Mouse (Mus musculus): ENCODE data around the gene Sbk3. TPM values are rescaled to one million over a fixed set of nuclear protein-coding genes. Genes with fewer than 3 reads are reported as not detected.
"Not testable (repeated sequence)": the region's sequence is repeated elsewhere in the genome, so short reads cannot be mapped to it uniquely, and the experiment has no call there.

The Sbk3 gene
- polyA plus RNA-seq, 1 experiment from 2014 or later, result 0.04 TPM

DNA sequence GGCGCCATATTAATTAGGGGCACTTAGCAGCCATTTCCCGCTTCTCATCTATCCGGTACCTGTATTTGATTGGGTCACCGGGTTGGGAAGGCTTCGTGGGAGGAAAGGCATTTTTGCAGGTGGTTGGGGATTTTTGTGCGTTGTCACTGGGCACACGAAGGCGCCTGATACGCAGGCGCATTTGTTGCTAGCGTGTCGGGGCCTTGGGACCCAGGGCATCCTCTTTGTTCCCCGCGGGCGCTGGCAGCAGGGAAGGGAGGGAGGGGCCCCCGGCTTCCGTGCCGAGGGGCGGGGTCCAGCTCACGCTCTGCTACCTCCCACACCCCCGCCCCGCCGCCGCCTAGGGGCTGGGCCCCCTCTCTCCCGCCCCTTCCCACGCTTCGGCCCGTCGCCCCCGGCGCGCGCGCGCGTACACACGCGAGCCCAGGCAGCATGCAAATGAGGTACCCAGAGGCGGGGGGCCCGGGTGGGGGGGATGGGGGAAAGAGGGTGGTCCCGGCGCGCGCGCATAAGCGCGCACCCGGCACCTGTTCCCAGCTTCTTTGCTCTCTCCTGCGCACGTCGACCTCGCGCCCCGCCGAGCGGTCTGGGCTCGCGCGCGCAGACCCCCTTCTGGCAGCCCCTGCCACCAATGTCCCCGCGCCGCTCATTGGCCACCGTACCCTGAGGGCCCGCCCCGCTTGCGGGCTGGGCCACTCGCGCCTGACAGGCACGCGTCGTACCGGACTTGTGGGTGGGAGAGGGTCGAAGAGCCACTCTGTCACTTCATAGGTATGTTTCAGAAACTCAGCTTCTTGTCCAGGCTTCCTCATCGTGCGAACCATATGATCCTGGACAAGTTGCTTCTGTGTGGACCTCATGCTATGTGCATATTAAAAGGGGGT, 44.4 kb upstream of the Sbk3 start, which contains the start of gene Gm44973:
Gene Gm44973, plus strand, starts transcription at position 379 of the 884 bp plus-strand sequence.
- H3K27me3 ChIP-seq (ENCODE audit: control insufficient read depth, insufficient read depth, low read length), result no peaks in the 10 kb centered on the region
- peak; percentile 97 for DNase-seq (ENCODE audit: low spot score)
- peak within 1 kb of the TSS; percentile 85 for H3K9ac ChIP-seq (ENCODE audit: low read length)
- under 1% methylated on average over 47 of the region's 76 CpGs for WGBS
- peak within 1 kb of the TSS; percentile 98 for H3K27ac ChIP-seq (replicated peaks; ENCODE audit: low read depth, low read length)
- H3K9me3 ChIP-seq (ENCODE audit: control insufficient read depth, low read length), result no peaks in the 10 kb centered on the region
- peak within 1 kb of the TSS; percentile 72 for H3K4me3 ChIP-seq (ENCODE audit: low read depth, low read length)
- H3K4me1 ChIP-seq (ENCODE audit: control insufficient read depth, insufficient read depth, low read length), result peaks cover 3% of the 10 kb centered on the region; the same call in 1 of the 2 replicates
- H3K4me2 ChIP-seq (ENCODE audit: low read depth, severe bottlenecking), result peak within 1 kb of the TSS; percentile 47
- ATAC-seq (ENCODE audit: insufficient number of reproducible peaks, low FRiP score, low TSS enrichment, low read depth), result peak; percentile 78
- H3K36me3 ChIP-seq (ENCODE audit: control insufficient read depth, insufficient read depth, low read length), result peaks cover 22% of the 10 kb centered on the region

DNA sequence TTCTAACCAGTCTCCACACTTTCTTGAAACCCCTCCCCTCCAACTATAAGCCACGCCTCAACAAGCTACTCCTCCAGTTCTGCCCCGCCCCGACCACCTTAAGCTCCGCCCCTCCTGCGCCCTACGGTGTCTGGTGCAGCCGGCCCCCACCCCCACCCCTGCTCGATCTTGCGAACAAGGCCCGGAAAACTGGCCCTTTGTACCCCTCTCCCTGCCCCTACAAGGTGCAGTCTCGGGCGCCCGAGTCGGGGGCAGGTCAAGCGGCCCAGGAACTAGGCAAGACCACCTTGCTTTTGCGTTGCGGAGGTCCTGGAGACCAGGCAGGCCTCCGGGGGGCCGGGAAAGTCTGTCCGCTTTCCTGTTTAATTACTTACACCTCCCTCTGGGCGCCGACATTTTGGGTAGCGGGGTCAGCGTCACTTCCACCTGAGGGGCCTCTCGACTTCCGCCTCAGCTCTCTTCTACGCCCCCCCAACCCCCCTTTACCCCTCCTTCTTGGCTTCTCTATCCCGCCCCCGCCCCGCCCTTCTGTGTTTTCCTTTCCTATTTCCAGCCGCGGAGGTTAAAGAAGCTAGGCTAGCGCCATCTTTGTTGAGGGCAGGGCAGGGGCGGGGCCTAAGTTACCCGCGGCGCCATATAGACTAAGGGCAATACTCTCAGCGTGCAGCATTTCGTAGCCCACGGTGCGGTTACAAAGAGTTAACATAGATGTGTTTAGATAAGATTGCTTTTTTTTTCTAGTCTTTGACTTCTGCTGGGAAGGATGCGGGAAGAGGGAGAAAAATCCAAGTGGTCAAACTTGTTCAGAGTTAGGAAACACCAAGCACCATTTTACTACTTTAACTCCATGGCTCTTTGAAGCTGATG, 43.5 kb upstream of the Sbk3 start, which contains the start of the genes Zfp524 and Fiz1:
Gene Zfp524, plus strand, starts transcription at position 165 of the 867 bp plus-strand sequence.
Gene Fiz1, minus strand, starts transcription at position 447 of the 867 bp plus-strand sequence.
- Histone ChIP-seq H3K27ac (replicated peaks; ENCODE audit: low read depth, low read length) (peak within 1 kb of the TSS; percentile 98), H3K36me3 (ENCODE audit: control insufficient read depth, insufficient read depth, low read length) (peaks cover 28% of the 10 kb centered on the region), H3K9ac (ENCODE audit: low read length) (peak within 1 kb of the TSS; percentile 85), H3K9me3 (ENCODE audit: control insufficient read depth, low read length) (no peaks in the 10 kb centered on the region), H3K4me1 (ENCODE audit: control insufficient read depth, insufficient read depth, low read length) (peaks cover 3% of the 10 kb centered on the region; the same call in 1 of the 2 replicates), H3K27me3 (ENCODE audit: control insufficient read depth, insufficient read depth, low read length) (no peaks in the 10 kb centered on the region), H3K4me3 (ENCODE audit: low read depth, low read length) (peak within 1 kb of the TSS; percentile 72), H3K4me2 (ENCODE audit: low read depth, severe bottlenecking) (peak within 1 kb of the TSS; percentile 47)
- ATAC-seq (ENCODE audit: insufficient number of reproducible peaks, low FRiP score, low TSS enrichment, low read depth), result peak; percentile 77
- WGBS, result under 1% methylated on average over 42 of the region's 42 CpGs
- DNase-seq (ENCODE audit: low spot score), result peak; percentile 95

DNA sequence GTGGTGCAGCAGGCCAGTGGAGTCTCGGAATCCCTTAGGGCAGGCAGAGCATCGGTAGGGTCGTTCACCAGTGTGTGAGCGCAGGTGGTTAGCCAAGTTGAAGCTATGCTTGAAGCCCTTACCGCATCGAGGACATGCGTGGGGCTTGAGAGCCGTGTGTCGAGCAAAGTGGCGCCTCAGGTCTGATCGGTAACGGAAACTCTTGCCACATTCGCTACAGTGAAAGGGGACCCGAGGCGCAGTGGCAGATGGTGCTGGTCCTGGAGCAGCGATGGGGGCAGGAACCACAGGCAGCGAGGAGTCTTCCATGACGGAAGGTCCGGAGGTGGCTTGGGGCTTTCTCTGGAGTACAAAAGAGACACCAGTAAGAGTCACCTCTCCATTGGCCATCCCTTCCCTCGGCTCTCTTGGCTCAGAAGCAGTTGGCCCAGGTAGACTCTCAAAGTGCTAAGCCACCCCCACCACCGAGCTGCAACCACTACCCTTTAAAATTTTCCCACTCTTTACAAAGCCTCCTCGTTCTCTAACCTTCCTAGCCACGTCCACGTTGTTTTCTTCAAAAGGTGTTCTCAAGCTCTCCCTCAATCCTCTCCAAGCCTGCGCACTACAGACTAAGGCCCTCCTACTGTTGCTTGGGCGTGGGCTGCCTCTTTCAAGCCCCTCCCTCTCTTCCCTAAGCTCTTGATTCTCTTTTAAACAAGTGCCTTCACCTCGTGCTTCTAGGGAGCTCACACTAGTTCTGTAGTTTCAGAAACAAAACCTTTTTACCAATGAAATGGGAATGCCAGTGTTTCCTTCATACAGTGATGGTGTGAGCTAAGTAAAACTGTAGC, 41.9 kb upstream of the Sbk3 start:
- 93% methylated on average over 27 of the region's 27 CpGs for WGBS
- DNase-seq (ENCODE audit: low spot score), result no peak
- no peaks in the 10 kb centered on the region; the same call in 1 of the 2 replicates for H3K9me3 ChIP-seq (ENCODE audit: control insufficient read depth, low read length)
- H3K4me3 ChIP-seq (ENCODE audit: low read depth, low read length), result no peak overlapping the region
- no peak overlapping the region; the same call in 1 of the 2 replicates for H3K4me2 ChIP-seq (ENCODE audit: low read depth, severe bottlenecking)
- no peak overlapping the region for H3K9ac ChIP-seq (ENCODE audit: low read length)
- H3K4me1 ChIP-seq (ENCODE audit: control insufficient read depth, insufficient read depth, low read length), result peaks cover 3% of the 10 kb centered on the region; the same call in 1 of the 2 replicates
- H3K27ac ChIP-seq (replicated peaks; ENCODE audit: low read depth, low read length), result no peak overlapping the region
- H3K36me3 ChIP-seq (ENCODE audit: control insufficient read depth, insufficient read depth, low read length), result peaks cover 44% of the 10 kb centered on the region
- ATAC-seq (ENCODE audit: insufficient number of reproducible peaks, low FRiP score, low TSS enrichment, low read depth), result no peak
- no peaks in the 10 kb centered on the region for H3K27me3 ChIP-seq (ENCODE audit: control insufficient read depth, insufficient read depth, low read length)

DNA sequence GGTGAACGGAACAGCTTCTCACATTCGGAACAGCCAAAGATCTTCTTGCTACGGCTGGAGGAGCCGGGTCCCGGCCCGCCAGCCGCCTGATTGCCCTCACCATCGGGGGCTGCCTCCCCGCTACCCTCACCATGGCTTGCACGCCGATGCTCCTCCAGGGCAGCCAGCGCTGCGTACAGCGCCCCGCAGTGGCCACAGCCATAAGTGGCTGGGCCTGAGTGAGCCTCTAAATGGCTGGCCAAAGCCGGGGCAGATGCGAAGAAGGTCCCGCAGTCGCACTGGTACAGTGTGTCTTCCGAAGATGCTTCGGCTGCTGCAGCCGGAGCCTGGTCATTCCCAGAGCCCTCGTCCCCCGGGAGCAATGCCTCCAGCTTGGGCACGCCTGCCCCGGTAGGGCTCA, 37.3 kb upstream of the Sbk3 start:
- DNase-seq (ENCODE audit: low spot score) (no peak), ATAC-seq (ENCODE audit: insufficient number of reproducible peaks, low FRiP score, low TSS enrichment, low read depth) (no peak)
- H3K9ac ChIP-seq (ENCODE audit: low read length), result no peak overlapping the region
- H3K27me3 ChIP-seq (ENCODE audit: control insufficient read depth, insufficient read depth, low read length), result no peaks in the 10 kb centered on the region
- WGBS, result 96% methylated on average over 26 of the region's 26 CpGs
- peaks cover 1% of the 10 kb centered on the region; the same call in 1 of the 2 replicates for H3K4me1 ChIP-seq (ENCODE audit: control insufficient read depth, insufficient read depth, low read length)
- H3K4me3 ChIP-seq (ENCODE audit: low read depth, low read length), result no peak overlapping the region
- no peak overlapping the region for H3K27ac ChIP-seq (replicated peaks; ENCODE audit: low read depth, low read length)
- H3K4me2 ChIP-seq (ENCODE audit: low read depth, severe bottlenecking), result no peak overlapping the region
- peaks cover 52% of the 10 kb centered on the region for H3K36me3 ChIP-seq (ENCODE audit: control insufficient read depth, insufficient read depth, low read length)
- H3K9me3 ChIP-seq (ENCODE audit: control insufficient read depth, low read length), result no peaks in the 10 kb centered on the region; the same call in 1 of the 2 replicates

GRCm38 (mm10) chr7:5002876-5003275, 31.9 kb upstream of the Sbk3 start:
- H3K36me3 ChIP-seq (ENCODE audit: control insufficient read depth, insufficient read depth, low read length); H3K4me3 ChIP-seq (ENCODE audit: low read depth, low read length); DNase-seq (ENCODE audit: low spot score); H3K9ac ChIP-seq (ENCODE audit: low read length); H3K4me2 ChIP-seq (ENCODE audit: low read depth, severe bottlenecking); H3K4me1 ChIP-seq (ENCODE audit: control insufficient read depth, insufficient read depth, low read length); H3K27me3 ChIP-seq (ENCODE audit: control insufficient read depth, insufficient read depth, low read length); ATAC-seq (ENCODE audit: insufficient number of reproducible peaks, low FRiP score, low TSS enrichment, low read depth); H3K9me3 ChIP-seq (ENCODE audit: control insufficient read depth, low read length); H3K27ac ChIP-seq (replicated peaks; ENCODE audit: low read depth, low read length): not testable (repeated sequence)
- 70% methylated on average over 8 of the region's 8 CpGs for WGBS

GRCm38 (mm10) chr7:4999876-5000275, 28.9 kb upstream of the Sbk3 start:
- Histone ChIP-seq H3K4me1 (ENCODE audit: control insufficient read depth, insufficient read depth, low read length) (peaks cover 10% of the 10 kb centered on the region), H3K4me3 (ENCODE audit: low read depth, low read length) (no peak overlapping the region), H3K27me3 (ENCODE audit: control insufficient read depth, insufficient read depth, low read length) (peaks cover under 1% of the 10 kb centered on the region), H3K9me3 (ENCODE audit: control insufficient read depth, low read length) (no peaks in the 10 kb centered on the region), H3K4me2 (ENCODE audit: low read depth, severe bottlenecking) (no peak overlapping the region), H3K9ac (ENCODE audit: low read length) (no peak overlapping the region), H3K27ac (replicated peaks; ENCODE audit: low read depth, low read length) (no peak overlapping the region), H3K36me3 (ENCODE audit: control insufficient read depth, insufficient read depth, low read length) (no peaks in the 10 kb centered on the region)
- DNase-seq (ENCODE audit: low spot score) (no peak), ATAC-seq (ENCODE audit: insufficient number of reproducible peaks, low FRiP score, low TSS enrichment, low read depth) (no peak)
- 74% methylated on average over 2 of the region's 2 CpGs for WGBS

GRCm38 (mm10) chr7:4996934-4997333, 26.0 kb upstream of the Sbk3 start:
- Histone ChIP-seq H3K9ac (ENCODE audit: low read length) (no peak overlapping the region), H3K4me2 (ENCODE audit: low read depth, severe bottlenecking) (peak overlapping the region; percentile 82), H3K27ac (replicated peaks; ENCODE audit: low read depth, low read length) (no peak overlapping the region), H3K4me3 (ENCODE audit: low read depth, low read length) (no peak overlapping the region), H3K27me3 (ENCODE audit: control insufficient read depth, insufficient read depth, low read length) (peaks cover 22% of the 10 kb centered on the region), H3K4me1 (ENCODE audit: control insufficient read depth, insufficient read depth, low read length) (peaks cover 10% of the 10 kb centered on the region), H3K36me3 (ENCODE audit: control insufficient read depth, insufficient read depth, low read length) (peaks cover 2% of the 10 kb centered on the region), H3K9me3 (ENCODE audit: control insufficient read depth, low read length) (peaks cover 4% of the 10 kb centered on the region; the same call in 1 of the 2 replicates)
- DNase-seq (ENCODE audit: low spot score) (no peak), ATAC-seq (ENCODE audit: insufficient number of reproducible peaks, low FRiP score, low TSS enrichment, low read depth) (no peak)
- 80% methylated on average over 6 of the region's 8 CpGs for WGBS

Data from limb, embryonic 11.5 days (tissue).